Mouse (Mus musculus) T-cell, adult 2 months (primary cell): ENCODE results near the gene Slc44a2.

Experiments used
- DNase-seq: peaks from one replicate; pipeline ENCODE4 v3.0.0; 2022; ENCODE audit warnings: low spot score

The Slc44a2 gene

DNA sequence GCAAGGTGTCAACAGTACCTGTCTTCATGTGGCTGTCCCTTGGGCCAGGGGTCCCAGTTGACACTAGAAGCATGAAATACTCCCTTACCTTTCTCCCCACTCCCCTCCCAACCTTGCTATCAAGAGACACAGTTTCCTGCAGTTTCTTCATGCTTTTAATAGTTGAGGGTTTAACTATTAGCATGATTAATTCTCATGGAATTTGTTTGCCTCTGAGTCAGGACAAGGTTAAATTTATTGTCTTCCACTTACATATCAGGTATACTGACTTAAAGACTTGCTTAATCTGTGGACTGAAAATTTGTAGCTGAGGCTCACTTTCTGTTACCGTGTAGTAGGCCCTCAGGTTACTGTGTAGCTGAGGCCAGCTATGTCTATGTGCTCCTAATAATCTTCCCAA, 13.0 kb downstream of the Slc44a2 start:
- no peak for DNase-seq

DNA sequence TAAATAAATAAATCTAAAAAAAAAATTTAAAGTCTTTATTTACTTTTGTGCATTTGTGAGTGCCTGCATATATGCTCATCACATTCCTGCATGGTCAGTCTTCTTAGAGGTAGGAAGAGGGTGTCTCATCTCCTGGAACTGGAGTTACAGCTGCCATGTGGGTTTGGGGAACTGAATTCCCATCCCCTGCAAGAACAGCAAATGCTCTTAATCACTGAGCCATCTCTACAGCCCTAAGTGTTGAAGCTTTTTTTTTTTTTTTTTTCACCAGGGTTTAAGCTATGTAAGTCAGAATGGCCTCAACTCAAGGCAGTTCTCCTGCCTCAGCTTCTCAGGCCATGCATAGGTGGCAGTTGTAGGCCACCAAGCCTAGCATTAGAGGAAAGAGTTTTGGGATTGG, 14.2 kb downstream of the Slc44a2 start:
- no peak for DNase-seq

DNA sequence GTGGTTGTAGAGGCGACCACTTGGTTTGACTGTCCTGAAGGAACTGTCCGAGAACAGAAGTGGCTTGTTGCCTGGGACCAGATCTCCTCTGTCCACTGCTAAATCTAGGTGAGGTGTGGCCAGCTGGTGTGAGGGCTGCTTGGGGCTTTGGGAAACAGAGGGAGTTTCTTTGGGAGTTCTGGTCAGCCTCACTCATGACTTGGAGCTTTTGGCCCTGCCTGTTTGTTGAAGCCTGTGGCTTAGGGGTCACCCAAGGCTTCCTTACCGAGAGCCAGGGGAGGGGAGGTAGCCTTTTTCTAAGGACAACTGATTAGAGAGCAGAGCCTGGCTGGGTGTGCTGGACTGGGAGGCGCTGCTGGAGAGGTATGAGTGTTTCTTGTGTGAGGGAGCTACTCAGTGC, 14.9 kb downstream of the Slc44a2 start:
- no peak for DNase-seq

DNA sequence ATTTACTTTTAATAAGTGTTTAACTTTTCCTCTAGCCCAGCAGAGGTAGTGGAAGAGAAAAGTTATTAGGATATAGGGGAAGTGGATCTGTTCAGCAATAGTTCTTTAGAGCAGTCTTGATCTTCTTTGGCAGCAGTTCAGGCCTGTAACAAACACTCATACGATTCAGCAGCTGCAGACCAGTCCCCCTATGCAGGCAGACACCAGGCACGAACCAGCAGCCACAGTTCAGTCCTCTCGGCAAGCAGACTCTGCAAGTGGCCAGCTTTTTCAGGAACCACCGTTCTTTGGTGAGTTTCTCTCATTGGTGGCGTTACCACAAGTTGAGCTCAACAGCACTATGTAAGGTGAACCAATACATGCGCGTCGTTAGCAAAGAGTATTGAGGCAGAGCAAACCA, 16.0 kb downstream of the Slc44a2 start:
- DNase-seq = no peak

DNA sequence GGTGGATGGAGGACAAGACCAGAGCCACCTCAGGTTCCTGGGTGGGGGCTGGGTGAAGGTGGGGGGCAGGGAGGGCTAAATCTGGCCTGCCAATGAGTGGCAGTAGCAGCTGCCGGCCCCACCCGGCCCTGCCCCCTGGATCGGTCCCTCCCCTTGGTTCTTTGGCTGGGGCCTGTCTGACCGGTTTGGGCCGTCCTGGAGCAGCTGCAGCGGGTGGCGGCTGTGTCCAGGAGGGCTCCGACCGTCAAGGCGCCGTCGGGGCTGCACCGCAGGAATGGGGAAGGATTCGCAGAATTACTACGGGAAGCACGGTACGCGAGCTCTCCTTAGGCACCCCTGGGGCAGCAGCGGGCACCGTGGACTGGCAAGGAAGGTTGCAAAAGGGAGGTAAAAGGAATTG, 17.2 kb downstream of the Slc44a2 start:
- no peak for DNase-seq

DNA sequence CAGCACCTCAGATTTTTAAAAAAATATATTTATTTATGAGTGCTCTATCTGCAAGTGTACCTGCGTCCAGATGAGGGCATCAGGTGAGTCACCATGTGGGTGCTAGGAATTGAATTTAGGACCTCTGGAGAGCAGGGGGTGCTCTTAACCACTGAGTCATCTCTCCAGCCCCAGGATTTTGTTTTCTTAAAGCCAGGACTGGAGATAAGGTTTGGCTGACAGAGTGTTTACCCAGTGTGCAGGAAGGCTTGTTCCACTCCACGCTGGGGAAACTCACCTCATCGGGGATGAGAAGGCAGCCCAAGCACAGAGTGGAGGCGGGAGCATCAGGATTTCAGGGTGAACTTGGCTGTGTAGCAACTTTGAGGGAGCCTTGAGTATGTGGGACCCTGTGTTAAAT, 19.9 kb downstream of the Slc44a2 start:
- no peak for DNase-seq

DNA sequence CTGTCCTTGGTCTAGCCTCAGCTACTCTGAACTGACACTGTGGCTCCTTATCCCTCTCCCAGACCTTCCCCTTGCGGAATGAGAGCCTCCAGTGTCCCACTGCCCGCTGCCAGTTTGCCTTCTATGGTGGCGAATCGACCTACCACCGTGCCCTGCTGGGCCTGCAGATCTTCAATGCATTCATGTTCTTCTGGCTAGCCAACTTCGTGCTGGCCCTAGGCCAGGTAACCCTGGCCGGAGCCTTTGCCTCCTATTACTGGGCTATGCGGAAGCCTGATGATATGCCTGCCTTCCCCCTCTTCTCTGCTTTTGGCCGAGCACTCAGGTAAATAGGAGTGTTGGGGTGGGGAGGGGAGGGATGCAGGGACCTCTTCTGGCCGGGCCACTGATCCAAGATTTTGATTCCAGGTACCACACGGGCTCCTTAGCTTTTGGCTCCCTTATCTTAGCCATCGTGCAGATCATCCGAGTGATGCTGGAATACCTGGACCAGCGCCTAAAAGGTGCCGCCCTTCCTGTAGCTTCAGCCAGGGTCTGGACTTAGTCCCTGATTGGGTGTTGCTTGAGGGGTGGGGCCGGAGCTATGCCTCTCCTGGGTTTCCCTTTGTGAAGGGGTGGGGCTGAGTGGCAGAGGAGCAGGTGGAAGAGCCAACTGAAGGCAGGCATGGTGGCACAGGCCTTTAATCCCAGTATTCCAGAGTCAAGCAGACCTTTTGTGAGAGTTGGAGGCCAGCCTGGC, 26.3 kb downstream of the Slc44a2 start:
- DNase-seq = no peak

DNA sequence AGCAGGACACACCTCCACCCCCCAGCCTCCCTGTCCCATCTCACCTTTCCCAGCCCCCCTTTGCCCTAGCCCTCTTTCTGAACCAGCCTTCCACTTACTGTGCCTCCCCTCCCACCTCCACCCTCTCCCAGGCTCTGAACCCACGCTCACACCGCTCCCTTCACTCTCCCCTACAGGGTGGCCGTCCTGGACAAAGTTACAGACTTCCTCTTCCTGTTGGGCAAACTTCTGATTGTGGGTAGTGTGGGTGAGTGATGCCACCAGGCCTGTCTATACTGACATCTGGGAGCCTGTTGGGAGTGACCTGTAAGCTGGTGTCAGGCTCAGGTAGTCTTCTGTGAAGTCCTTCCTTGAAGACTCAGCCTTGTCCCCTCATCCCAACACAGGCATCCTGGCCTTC, 27.7 kb downstream of the Slc44a2 start:
- DNase-seq = no peak

DNA sequence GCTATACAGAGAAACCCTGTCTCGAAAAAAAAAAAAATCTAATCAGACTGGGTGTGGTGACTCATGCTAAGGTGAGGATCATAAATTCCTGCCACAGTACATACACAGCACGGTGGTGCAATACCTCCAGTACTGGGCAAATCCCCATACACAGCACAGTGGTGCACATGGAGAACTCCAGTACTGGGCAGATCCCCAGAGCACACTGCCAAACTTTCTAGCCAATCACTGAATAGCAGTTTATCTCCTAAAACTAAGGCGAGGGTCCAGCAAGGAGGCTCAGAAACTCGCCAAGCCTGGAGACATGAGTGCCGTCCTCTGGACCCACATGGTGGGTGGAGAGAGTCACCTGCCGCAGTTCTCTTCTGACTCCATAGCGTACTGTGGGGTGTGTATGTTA, 30.7 kb downstream of the Slc44a2 start:
- no peak for DNase-seq

DNA sequence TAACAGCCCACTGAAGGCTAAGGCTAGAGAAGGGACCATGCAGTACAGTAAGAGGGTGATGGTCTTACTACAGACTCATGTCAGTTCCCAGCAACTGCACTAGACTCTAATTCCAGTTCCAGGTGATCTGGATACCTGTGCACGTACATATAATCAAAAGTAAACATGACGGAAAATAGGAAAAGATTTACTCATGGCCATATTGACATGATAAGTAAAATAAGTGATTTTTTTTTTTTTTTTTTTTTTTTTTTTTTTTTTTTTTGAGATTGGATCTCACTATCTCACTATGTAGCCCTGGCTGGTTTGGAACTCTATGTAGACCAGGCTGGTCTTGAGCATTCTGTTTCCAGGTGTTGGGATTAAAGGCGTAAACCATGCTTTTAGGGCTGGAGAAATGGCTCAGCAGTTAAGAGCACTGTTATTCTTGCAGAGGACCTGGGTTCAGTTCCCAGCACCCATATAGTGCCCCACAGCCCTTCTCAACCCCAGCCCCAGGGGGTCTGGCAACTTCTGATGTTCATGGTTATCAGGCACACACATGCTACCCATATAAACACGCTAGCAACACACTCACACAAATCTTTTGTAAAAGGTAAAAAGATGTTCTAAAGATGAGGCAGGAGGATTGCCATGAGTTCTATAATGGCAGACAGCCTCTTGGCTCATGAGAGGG, 31.3 kb downstream of the Slc44a2 start:
- DNase-seq = no peak

DNA sequence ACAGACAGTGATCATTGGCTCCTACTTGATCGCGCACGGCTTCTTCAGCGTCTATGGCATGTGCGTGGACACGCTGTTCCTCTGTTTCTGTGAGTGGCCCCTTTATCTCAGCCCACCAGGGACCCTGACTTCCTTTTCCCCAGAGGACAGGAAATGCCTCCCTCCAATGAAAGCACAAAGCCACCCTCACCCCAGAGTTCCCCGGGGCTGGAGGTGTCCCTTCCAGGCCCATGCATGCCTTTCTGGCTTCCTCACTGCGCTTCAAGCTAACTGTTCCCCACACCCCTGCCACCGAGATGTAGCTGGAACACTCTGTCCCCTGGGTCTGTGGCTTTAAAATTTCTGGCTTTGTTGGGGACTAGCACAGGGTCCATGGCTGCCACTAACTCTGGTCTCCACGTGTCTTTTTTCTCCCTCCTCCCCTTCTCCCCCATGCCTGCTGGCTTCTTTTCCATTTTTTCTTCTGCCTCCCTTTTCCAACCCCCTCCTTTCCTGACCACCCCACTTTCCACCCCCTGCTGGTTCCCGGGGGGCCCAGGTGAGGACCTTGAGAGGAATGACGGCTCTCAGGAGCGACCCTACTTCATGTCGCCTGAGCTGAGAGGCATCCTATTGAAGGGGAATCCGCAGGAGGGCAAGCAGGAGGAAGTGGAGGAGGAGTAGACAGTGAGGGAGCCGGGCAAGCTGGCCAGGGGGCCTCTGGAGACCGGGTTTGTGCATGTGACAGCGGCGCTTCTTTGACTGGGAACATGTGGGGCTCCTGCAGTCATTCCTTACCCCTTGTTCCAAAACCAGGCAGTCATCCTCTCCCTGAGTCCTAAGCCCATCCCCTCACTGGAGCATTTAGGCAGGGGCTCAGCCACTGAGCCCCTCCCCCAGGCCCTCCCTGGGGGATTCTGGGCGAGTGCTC, 32.2 kb downstream of the Slc44a2 start:
- no peak for DNase-seq

DNA sequence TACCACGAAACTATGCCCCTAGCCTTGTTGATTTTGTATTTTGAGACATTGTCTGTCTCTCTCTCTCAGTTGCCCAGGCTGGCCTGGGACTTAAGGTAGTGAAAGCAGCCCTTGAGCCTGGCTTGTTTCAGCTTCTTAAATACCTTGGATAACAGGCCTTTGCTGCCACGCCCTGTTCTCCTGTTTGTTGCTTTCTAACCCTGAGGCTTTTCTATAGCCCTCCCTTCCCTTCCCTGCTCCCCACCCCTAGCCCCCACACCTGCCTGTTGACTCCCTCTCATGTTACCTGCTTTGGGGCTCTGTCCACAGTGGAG, 32.8 kb downstream of the Slc44a2 start:
- DNase-seq = no peak

DNA sequence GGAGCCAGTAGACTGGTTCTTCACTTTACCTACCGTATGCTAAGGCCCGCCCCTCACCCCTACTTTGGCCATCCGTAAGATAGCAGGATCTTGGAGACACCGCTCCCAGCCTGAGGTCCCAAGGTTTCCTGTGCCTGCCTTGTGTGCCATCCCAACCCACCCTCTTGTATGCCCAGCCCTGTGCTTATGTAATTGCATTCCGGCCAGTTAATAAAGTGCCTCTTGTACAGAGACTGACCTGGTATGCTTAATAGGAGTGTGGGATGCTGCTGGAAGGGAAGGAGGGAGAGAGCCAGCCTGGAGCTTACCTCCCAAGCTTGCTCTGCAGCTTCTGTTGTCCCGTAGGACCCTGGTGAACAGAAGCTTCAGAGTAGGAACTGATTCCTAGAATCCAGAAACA, 34.3 kb downstream of the Slc44a2 start:
- DNase-seq = no peak

DNA sequence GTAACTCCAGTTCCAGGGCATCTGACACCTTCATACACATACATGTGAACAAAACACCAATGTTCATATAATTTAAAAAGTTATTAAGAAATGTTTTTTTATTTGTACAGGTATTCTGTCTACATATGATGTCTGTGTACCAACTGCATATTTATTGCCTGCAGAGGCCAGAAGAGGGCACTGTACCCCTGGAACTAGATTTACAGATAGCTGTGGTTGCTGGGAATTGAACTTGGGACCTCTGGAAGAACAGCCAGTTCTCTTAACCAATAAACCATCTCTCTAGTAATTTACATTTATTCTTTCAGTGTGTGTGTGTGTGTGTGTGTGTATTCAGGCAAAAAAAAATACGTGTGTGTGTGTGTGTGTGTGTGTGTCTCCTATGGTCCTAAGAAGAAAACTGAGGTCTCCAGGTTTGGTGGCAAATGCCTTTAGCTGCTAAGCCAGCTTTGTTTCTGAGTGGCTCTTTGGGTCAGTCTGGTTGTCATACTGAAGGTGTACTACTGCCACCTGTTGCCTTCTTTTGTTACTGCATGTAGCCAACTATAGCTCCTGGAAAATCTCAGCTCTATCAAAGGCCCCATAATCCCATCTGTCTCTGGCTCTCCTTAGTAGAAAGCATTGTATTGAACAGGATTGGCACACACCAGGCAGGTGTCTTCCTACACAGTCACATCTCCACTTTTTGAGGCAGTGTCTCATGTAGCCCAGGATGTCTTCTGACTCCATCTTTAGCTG, 36.7 kb downstream of the Slc44a2 start:
- peak; percentile 68 for DNase-seq

DNA sequence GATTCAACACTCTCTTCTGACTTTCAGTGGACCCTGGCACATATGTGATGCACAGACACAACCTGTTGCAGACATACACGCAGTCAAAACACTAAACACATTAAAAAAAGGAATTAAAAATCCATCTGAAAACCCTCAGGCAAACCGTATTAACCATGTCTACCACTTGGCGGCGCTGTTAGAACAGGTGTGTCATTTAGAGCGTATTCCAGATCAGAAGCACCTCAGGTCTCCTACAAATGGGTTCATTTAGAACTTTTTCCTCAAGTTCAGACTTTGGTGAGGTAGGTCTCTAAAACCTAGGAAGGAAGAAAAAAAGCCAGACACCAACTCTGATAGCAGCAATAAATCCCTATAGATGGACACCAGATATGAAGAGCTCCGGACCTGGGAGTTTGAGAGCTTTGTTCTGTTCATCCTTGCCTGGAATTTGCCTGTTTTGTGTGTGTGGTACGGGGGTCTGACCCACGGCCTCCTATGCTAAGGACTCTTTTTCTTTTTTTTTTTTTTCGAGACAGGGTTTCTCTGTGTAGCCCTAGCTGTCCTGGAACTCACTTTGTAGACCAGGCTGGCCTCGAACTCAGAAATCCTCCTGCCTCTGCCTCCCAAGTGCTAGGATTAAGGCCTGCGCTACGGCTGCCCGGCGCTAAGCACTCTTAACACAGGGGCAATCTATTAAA, 46.2 kb downstream of the Slc44a2 start:
- DNase-seq = peak; percentile 75

DNA sequence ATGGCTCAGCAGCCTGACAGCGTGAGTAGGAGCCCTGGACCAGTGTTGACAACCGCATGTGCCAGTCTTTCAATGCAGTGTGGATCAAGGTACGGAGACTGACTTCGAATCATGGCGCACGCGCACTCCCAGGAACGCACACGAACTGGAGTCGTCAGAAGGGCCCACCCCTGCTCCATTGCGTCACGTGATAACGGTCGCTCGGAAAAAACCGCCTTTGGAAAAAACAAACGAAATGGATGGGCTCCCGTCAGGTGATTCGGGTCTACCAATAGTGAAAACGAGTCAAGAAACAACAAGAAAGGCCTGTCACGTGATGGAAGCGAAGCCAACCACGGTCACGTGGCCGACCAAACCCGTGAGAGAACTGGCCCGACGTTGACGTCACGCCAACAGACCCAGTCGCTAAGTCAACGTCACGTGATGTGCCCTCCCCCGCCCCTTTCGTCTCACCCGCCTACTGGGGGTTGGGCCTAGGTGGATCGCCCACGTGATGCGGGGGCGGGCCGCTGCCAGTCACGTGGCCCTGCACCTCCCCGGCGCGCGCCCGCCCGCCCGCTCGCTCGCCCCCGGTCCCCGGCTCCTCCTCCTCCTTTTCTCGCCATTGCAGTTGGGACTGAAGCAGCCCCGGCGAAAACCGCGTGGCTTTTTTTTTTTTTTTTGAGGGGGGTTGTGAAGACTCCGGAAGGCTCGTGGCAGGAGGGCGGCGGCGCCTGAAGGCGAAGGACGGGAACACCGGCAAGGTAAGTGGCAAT, 47.0 kb downstream of the Slc44a2 start, which contains the start of gene Ilf3:
Ilf3 (plus strand) TSS at position 515 of the 755 bp plus-strand sequence.
- DNase-seq = peak; percentile 100

DNA sequence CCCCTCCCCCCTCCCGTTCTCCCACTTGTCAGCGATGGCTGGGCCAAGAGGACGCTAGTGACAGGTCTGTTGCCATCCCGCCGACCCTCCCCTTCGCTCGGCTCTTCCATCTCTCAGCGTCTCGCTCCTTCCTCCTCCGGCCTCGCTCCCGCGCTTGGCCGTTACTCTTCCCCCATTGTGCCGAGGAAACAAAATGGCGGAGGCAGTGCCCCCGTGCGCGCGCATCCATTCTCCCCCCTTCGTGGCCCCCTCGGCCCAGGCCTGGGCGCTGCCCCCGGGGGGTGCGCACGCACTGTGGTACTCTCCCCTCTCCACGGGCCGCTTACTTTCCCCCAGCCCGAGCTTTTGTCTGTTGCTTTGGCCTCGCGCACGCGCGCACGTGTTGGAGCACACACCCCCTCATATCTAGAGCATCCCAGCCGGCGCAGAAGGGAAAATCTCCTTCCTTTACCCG, 47.7 kb downstream of the Slc44a2 start:
- DNase-seq = peak; percentile 81

DNA sequence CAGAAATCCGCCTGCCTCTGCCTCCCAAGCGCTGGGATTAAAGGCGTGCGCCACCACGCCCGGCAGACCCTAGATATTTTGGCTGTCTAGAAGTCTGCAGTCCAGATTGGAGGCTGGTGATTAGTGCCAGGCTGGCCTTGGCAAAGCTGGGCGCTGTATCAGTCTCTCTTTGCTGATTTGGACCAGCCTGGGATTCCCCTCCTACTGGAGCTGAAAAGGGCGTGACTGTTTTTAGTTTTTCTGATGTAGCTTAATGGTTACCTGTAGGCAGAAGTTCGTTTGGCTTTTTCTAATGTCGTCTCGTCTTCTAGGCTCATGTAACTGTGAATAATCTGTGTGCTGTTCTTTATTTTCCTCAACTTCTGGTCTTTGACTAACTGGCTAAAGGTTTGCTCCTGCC, 48.6 kb downstream of the Slc44a2 start:
- no peak for DNase-seq

DNA sequence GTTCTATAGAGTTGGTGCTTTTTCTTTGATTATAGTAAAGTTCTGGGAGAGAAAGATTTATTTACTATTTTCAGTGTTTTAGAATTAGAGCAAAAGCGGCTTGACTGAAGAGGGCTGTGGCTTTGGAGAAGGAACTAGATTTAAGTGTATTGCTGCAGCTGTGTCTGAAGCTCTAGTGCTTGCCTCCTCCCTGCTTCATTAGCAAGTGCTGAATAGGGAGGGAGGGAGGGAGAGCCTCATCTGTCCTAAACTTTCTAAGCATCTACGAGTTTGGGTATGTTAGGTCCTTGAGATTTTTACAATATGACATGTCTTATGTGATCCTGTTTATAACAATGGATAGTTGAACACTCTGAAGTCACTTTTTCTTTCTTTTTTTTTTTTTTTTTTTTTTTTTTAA, 50.4 kb downstream of the Slc44a2 start:
- no peak for DNase-seq

DNA sequence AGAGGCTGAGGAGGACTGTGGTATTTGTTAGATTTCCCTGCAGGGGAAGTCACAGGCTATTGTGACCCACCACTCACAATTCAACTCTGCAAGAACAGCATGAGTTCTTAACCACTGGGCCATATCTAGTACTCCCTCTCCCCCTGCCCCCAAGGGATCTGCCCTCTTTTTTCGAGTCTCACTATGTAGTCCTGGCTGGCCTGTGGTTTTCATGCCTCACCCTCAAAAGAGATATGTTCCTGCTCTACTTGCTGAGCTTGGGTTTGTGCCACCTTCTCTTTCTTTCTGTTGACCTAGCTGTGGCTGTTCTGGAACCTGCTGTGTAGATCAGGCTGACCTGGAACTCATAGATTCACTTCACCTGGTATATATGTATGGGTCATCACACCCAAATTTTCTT, 52.0 kb downstream of the Slc44a2 start:
- no peak for DNase-seq

DNA sequence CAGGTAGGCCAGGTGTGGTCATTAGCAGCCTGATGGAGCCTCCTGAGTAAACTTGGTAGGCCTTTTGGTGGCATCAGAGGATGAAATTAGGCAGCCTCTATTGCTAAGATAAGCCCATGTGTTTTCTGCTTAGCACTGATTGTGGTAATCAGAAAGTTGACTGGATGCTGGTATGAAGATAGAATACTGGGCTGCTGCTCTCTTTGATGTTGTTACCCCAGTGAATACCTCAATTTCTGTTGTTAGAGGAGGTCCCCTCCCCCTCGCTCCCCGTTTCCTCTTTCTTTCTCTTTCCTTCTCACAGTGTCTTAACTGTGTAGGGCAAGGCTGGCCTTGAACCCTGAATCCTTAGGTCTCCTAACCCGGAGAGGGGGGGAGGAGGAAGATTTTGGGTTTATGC, 58.7 kb downstream of the Slc44a2 start:
- peak; percentile 43 for DNase-seq
